In the genomic region with DNA sequence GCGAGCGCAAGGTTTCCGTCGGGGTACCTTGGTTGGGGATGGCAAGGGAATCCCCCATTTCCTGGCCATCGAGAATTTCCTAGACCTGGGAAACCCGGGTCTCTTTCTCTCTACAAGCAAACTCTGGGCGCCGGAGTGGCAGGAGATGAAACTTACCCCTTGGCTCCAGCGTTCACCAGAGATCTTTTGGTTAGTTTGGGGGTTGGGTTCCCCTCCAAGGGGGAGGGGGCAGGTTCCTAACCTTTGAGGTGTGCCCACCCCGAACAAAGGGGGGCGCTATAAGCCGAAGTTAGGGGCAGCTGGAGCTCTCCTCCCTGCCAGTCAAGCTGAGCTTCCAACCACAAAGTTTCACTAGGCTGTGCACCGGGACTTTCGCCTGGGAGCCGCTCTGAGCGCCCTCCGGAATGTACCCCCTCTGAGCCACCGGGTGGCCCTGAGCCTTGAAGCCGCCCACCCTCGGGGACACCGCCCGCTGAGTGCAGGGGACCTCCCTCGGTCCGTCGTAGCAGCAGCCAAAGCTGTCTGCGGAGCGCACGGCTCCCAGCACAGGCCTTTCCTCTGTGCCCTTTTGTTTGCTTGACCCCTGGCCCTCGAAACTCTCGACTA, we compare ENCODE assay signal across 9 mouse cellular contexts. TPM values are rescaled to one million over a fixed set of nuclear protein-coding genes. Genes with fewer than 3 reads are reported as not detected.
DNase-seq lines count a peak whose midpoint lies in the region; ATAC-seq and TF ChIP-seq lines count a peak whose summit lies in the region.
"Had no signal": no experiment of that assay in that cellular context is flagged by ENCODE, and none has a peak within 500 bp of the region (broad histone marks: within the 10 kb centered on the region; RNA-seq: fewer than 3 reads in every experiment).

No protein-coding gene starts in this region.

- no peak for TF ChIP-seq EP300 in heart, adult 2 months (IDR thresholded peaks at IDR 0.05; ENCODE audit: insufficient read depth, low read depth, low read length)

- no peak overlapping the region for H3K27ac ChIP-seq in heart, adult 2 months
- no peak overlapping the region for H3K27ac ChIP-seq in kidney, postnatal 0 days
- H3K27ac ChIP-seq: macrophage had no signal

- H3K4me3 ChIP-seq in heart, adult 2 months = peak overlapping the region; percentile 72
- H3K4me3 ChIP-seq in kidney, postnatal 0 days (replicated peaks; ENCODE audit: low read depth, low read length) = peak overlapping the region; percentile 69

- no peaks in the 10 kb centered on the region for H3K4me1 ChIP-seq in heart, adult 2 months (ENCODE audit: control insufficient read depth, insufficient read depth, low read length)
- peaks cover 35% of the 10 kb centered on the region for H3K4me1 ChIP-seq in kidney, postnatal 0 days (replicated peaks; ENCODE audit: insufficient read depth, low read length)

- intact Hi-C loops in heart, adult 2 months (cut with DNase I) = no loop called here

- peak; percentile 21 to 41 for DNase-seq in spleen, adult 18-20 months
- no peak for DNase-seq in spleen, adult 12 weeks (ENCODE audit: low spot score)
- peak; percentile 52 for DNase-seq in cerebellum, adult 9-10 months
- DNase-seq in heart, adult 2 months = peak; percentile 24 to 42
- peak; percentile 25 for DNase-seq in kidney, postnatal 0 days (ENCODE audit: low spot score)
- DNase-seq in lung, postnatal 14 days = peak; percentile 35
- DNase-seq in spleen, postnatal 10 days (ENCODE audit: low spot score in 2 of 2) = peak; percentile 29 to 53
- no peak for DNase-seq in urinary bladder, postnatal 10 days (ENCODE audit: low spot score)

- H3K79me2 ChIP-seq in heart, adult 2 months (replicated peaks; ENCODE audit: control insufficient read depth, insufficient read depth, low read length) = no peaks in the 10 kb centered on the region

- no peak for ATAC-seq in kidney, postnatal 0 days (replicated peaks; ENCODE audit: low FRiP score, low read depth)

- no peaks in the 10 kb centered on the region for H3K9me3 ChIP-seq in kidney, postnatal 0 days (replicated peaks; ENCODE audit: low read length)

- TF ChIP-seq CTCF in heart, adult 2 months (IDR thresholded peaks at IDR 0.05) = peak; percentile 37
- TF ChIP-seq CTCF in kidney, postnatal 0 days (IDR thresholded peaks at IDR 0.05; ENCODE audit: low read depth) = peak; percentile 16; the same call in 1 of the 2 replicates

- no peaks in the 10 kb centered on the region for H3K36me3 ChIP-seq in heart, adult 2 months (ENCODE audit: control insufficient read depth, insufficient read depth, low read length)
- no peaks in the 10 kb centered on the region for H3K36me3 ChIP-seq in kidney, postnatal 0 days (ENCODE audit: insufficient read depth, low read length)

- H3K27me3 ChIP-seq in heart, adult 2 months (ENCODE audit: control insufficient read depth, insufficient read depth, low read length) = peaks cover 6% of the 10 kb centered on the region
- peaks cover 62% of the 10 kb centered on the region for H3K27me3 ChIP-seq in kidney, postnatal 0 days (ENCODE audit: insufficient read depth, low read length)

- 10% methylated on average over 30 of the region's 30 CpGs for WGBS in heart, adult 2 months
- WGBS in kidney, postnatal 0 days = under 1% methylated on average over 30 of the region's 30 CpGs

- no peak for TF ChIP-seq POLR2A in heart, adult 2 months (IDR thresholded peaks at IDR 0.05; ENCODE audit: insufficient read depth, low read depth, low read length)

- no peak overlapping the region for H3K9ac ChIP-seq in heart, adult 2 months (ENCODE audit: low read depth, low read length)
- no peak overlapping the region for H3K9ac ChIP-seq in kidney, postnatal 0 days (ENCODE audit: low read depth, low read length)

- peak overlapping the region; percentile 99 for H3K4me2 ChIP-seq in kidney, postnatal 0 days (ENCODE audit: low read length)

RNA-seq across cellular contexts. Expression of a gene that starts 2.9 kb away (rescaled TPM):
- 1 to 10 TPM; 5.3 to 6.7 TPM for total RNA-seq in heart, adult 2 months (2021)
- 0.73 and 1.7 TPM in 2 replicates for polyA plus RNA-seq in heart, adult 2 months (2012; rRNA removed)
- 0.04 and 0.10 TPM in 2 replicates for polyA plus RNA-seq in kidney, postnatal 0 days (2015; fragmentation: Nextera tagmentation; extraction: Ambion mirVana)

Comparison
In these comparisons a context has a peak if more than half of its experiments do, and no peak if none do; other contexts are left out.
1. DNase-seq: peak in spleen, adult 18-20 months (2 of 2), cerebellum, adult 9-10 months (single experiment), heart, adult 2 months (2 of 2), kidney, postnatal 0 days (single experiment), lung, postnatal 14 days (single experiment) and spleen, postnatal 10 days (2 of 2); none in spleen, adult 12 weeks (single experiment) and urinary bladder, postnatal 10 days (single experiment).